Mouse (Mus musculus) left cerebral cortex, postnatal 36 days (tissue): Measurements from ENCODE around the gene Fez2. TPM values are rescaled to one million over a fixed set of nuclear protein-coding genes. Genes with fewer than 3 reads are reported as not detected.

ENCODE experiments used
- DNase-seq, 2 experiments: peaks; one replicate each; pipeline ENCODE4 v3.0.0; 2021 to 2022; ENCODE audit warnings: low spot score in 2 of 2, mixed read lengths in 1 of 2
- intact Hi-C: fragments of 180-260 bp; cut with DNase I; formaldehyde crosslinking; loops from one replicate; pipeline ENCODE4 v1.15.1; 2025
- total RNA-seq, 2 experiments: library from RNA; stranded (reverse); gene quantifications; 2 replicates each; pipeline ENCODE4 v1.2.3; 2021

The Fez2 gene
- total RNA-seq, 2 experiments from 2014 or later = 33.1 to 38.4 TPM

GRCm38 (mm10) chr17:78374756-78375155 is 43.2 kb downstream of the Fez2 start:
- DNase-seq = no peak
- intact Hi-C loops = no loop called here

GRCm38 (mm10) chr17:78373849-78374248 is 44.1 kb downstream of the Fez2 start:
- intact Hi-C loops = no loop called here
- no peak for DNase-seq

GRCm38 (mm10) chr17:78373174-78373573 is 44.8 kb downstream of the Fez2 start:
- intact Hi-C loops = no loop called here
- no peak for DNase-seq

- intact Hi-C loops = no loop called here
- DNase-seq = no peak
Measured at GRCm38 (mm10) chr17:78370445-78370844, 47.5 kb downstream of the Fez2 start.

GRCm38 (mm10) chr17:78368481-78368880 is 49.5 kb downstream of the Fez2 start:
- intact Hi-C loops = no loop called here
- DNase-seq = no peak

GRCm38 (mm10) chr17:78366070-78366469 is 51.9 kb downstream of the Fez2 start:
- no peak for DNase-seq
- intact Hi-C loops = no loop called here

- no peak for DNase-seq
- intact Hi-C loops = no loop called here
Measured at GRCm38 (mm10) chr17:78364555-78365302, 53.2 kb downstream of the Fez2 start.

- DNase-seq = no peak
- intact Hi-C loops = no loop called here
Measured at GRCm38 (mm10) chr17:78361939-78362728, 55.8 kb downstream of the Fez2 start.

GRCm38 (mm10) chr17:78358251-78358726 is 59.7 kb downstream of the Fez2 start:
- intact Hi-C loops = no loop called here
- DNase-seq = no peak

GRCm38 (mm10) chr17:78357753-78358152 is 60.2 kb downstream of the Fez2 start:
- no peak for DNase-seq
- intact Hi-C loops = no loop called here

GRCm38 (mm10) chr17:78355611-78356010 is 62.3 kb downstream of the Fez2 start:
- no peak for DNase-seq
- intact Hi-C loops = no loop called here

- DNase-seq = no peak
- intact Hi-C loops = no loop called here
Measured at GRCm38 (mm10) chr17:78354871-78355270, 63.1 kb downstream of the Fez2 start.

GRCm38 (mm10) chr17:78354411-78354810 is 63.5 kb downstream of the Fez2 start:
- DNase-seq = no peak
- intact Hi-C loops = no loop called here

- DNase-seq = no peak
- intact Hi-C loops = no loop called here
Measured at GRCm38 (mm10) chr17:78352500-78352855, 65.5 kb downstream of the Fez2 start.

GRCm38 (mm10) chr17:78351676-78352499 is 66.1 kb downstream of the Fez2 start:
- no peak for DNase-seq
- intact Hi-C loops = no loop called here

- intact Hi-C loops = no loop called here
- DNase-seq = no peak
Measured at GRCm38 (mm10) chr17:78347111-78347801, 70.7 kb downstream of the Fez2 start.

GRCm38 (mm10) chr17:78343688-78344087 is 74.3 kb downstream of the Fez2 start:
- intact Hi-C loops = no loop called here
- no peak for DNase-seq

GRCm38 (mm10) chr17:78335250-78335649 is 82.7 kb downstream of the Fez2 start:
- intact Hi-C loops = no loop called here
- no peak for DNase-seq

- intact Hi-C loops = no loop called here
- no peak for DNase-seq
Measured at GRCm38 (mm10) chr17:78333275-78333674, 84.7 kb downstream of the Fez2 start.

GRCm38 (mm10) chr17:78331438-78331837 is 86.5 kb downstream of the Fez2 start:
- intact Hi-C loops = no loop called here
- no peak for DNase-seq
